Mouse (Mus musculus) MEL (cell line): ENCODE results near the gene Grip1.

Experiments
- CHD1 ChIP-seq: IDR thresholded peaks from 2 replicates; pipeline ENCODE4 v1.6.1; 2012; ENCODE audit warnings: low read depth, mild to moderate bottlenecking, inconsistent platforms, low read length, improper control_type of control experiment
- CTCF ChIP-seq, 3 experiments: IDR thresholded peaks in 2 of 3; conservative IDR thresholded peaks in 1 of 3; 2 replicates each; pipeline ENCODE4 v1.5.1; 2011 to 2012; ENCODE audit warnings: low read length in 3 of 3, low read depth in 2 of 3, mild to moderate bottlenecking in 2 of 3, improper control_type of control experiment in 1 of 3, inconsistent platforms in 1 of 3, mixed read lengths in 1 of 3, moderate library complexity in 1 of 3; ENCODE audit not compliant: control insufficient read depth in 1 of 3, insufficient read depth in 1 of 3, poor library complexity in 1 of 3, severe bottlenecking in 1 of 3
- EP300 ChIP-seq, 2 experiments: IDR thresholded peaks; 2 replicates each; pipeline ENCODE4 v1.6.1; 2011; ENCODE audit warnings: improper control_type of control experiment in 2 of 2, low read length in 2 of 2, low read depth in 1 of 2, mild to moderate bottlenecking in 1 of 2
- GATA1 ChIP-seq: IDR thresholded peaks from 2 replicates; pipeline ENCODE4 v1.6.1; 2011; ENCODE audit warnings: low read depth, low read length, improper control_type of control experiment
- MAX ChIP-seq: IDR thresholded peaks from 2 replicates; pipeline ENCODE4 v1.6.1; 2011; ENCODE audit warnings: low read length, improper control_type of control experiment
- MXI1 ChIP-seq: IDR thresholded peaks from 2 replicates; pipeline ENCODE4 v1.6.1; 2011; ENCODE audit warnings: mild to moderate bottlenecking, low read depth, low read length, improper control_type of control experiment
- POLR2A ChIP-seq, 2 experiments: IDR thresholded peaks; 2 replicates each; pipeline ENCODE4 v1.6.1; 2011 to 2012; ENCODE audit warnings: low read length in 2 of 2, mild to moderate bottlenecking in 2 of 2, control low read depth in 1 of 2, improper control_type of control experiment in 1 of 2, low read depth in 1 of 2, moderate library complexity in 1 of 2; ENCODE audit not compliant: control insufficient read depth in 1 of 2, insufficient read depth in 1 of 2, poor library complexity in 1 of 2
- RCOR1 ChIP-seq: IDR thresholded peaks from 2 replicates; pipeline ENCODE4 v1.6.1; 2012; ENCODE audit warnings: low read depth, mild to moderate bottlenecking, inconsistent platforms, low read length, improper control_type of control experiment
- SIN3A ChIP-seq: IDR thresholded peaks from 2 replicates; pipeline ENCODE4 v1.6.1; 2012; ENCODE audit warnings: low read length, improper control_type of control experiment, inconsistent platforms
- TAL1 ChIP-seq: IDR thresholded peaks from 2 replicates; pipeline ENCODE4 v1.6.1; 2012; ENCODE audit warnings: mild to moderate bottlenecking, inconsistent platforms, low read length, moderate library complexity, mixed read lengths
- TCF12 ChIP-seq: IDR thresholded peaks from 2 replicates; pipeline ENCODE4 v1.6.1; 2014; ENCODE audit warnings: low read depth, mild to moderate bottlenecking, inconsistent platforms, low read length, improper control_type of control experiment, moderate library complexity

DNA sequence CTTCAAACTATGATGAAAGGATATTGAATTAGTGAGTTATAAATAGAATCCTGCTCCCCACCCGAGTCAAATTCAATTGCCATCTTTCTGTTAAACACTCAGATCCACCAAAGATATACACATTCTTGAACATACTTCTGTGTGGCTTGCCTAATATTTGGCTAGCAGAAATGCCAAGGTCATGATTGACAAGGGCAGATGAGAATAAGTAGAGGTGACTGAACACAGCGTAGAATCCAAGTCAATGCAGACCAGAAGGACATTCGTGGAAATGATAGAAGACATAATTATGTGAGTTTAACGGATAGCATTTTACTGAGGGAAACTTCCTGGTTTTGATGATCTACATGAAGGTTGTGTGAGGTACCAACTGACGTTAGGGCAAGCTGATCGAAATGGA, 153.9 kb downstream of the Grip1 start:
- TF ChIP-seq CTCF (IDR thresholded peaks at IDR 0.05 in 2 of 3, conservative IDR thresholded peaks at IDR 0.05 in 1 of 3; ENCODE audit: control insufficient read depth in 1 of 3, insufficient read depth in 1 of 3, low read depth in 2 of 3, low read length in 3 of 3, poor library complexity in 1 of 3, severe bottlenecking in 1 of 3) (no peak), TCF12 (no peak), POLR2A (IDR thresholded peaks at IDR 0.05; ENCODE audit: control insufficient read depth in 1 of 2, insufficient read depth in 1 of 2, low read depth in 1 of 2, low read length in 2 of 2, poor library complexity in 1 of 2) (no peak), RCOR1 (no peak), SIN3A (no peak), GATA1 (no peak), EP300 (IDR thresholded peaks at IDR 0.05; ENCODE audit: low read depth in 1 of 2, low read length in 2 of 2) (no peak), CHD1 (no peak), TAL1 (no peak), MXI1 (no peak), MAX (no peak)
